Mouse (Mus musculus) CD8-positive naive resting alpha-beta T cell, adult 2 months (primary cell): ENCODE measurements around the gene Il17rc.
A peak's percentile ranks its signal among the peaks of the same experiment; 100 is the strongest.

Source experiments
- DNase-seq, 2 experiments: peaks; one replicate each; pipeline ENCODE4 v3.0.0; 2022; ENCODE audit warnings: low read depth in 2 of 2, low spot score in 2 of 2

The Il17rc gene

GRCm38 (mm10) chr6:113471297-113471936 lies at the start of gene Il17rc:
TSS of gene Il17rc (plus strand) at chr6:113471427.
- DNase-seq = no peak

- DNase-seq = no peak
Observed at GRCm38 (mm10) chr6:113423000-113423399, 48.2 kb upstream of the Il17rc start.

GRCm38 (mm10) chr6:113424187-113424586 lies 47.0 kb upstream of the Il17rc start:
- no peak for DNase-seq

GRCm38 (mm10) chr6:113426696-113427095 lies 44.5 kb upstream of the Il17rc start:
- DNase-seq = no peak

DNA sequence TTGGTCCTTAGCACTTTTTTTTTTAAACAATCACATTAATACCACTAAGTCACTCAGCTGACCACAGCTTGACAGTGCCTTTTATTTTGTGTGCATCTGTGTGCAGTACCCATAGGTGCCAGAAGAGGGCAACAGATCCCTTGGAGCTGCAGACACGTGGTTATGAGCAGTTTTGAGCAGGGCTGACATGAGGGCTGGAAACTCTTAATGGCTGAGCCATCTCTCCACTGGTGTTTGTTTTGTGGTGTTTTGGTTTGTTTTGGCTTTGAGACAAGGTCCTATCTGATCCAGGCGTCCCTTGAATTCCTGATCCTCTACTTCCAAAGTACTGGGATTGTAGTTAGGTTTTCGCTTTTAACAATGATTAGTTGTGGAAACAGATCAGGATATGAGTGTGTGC lies 43.8 kb upstream of the Il17rc start:
- DNase-seq = peak; percentile 40 to 49

- no peak for DNase-seq
Observed at GRCm38 (mm10) chr6:113428006-113428405, 43.2 kb upstream of the Il17rc start.

DNA sequence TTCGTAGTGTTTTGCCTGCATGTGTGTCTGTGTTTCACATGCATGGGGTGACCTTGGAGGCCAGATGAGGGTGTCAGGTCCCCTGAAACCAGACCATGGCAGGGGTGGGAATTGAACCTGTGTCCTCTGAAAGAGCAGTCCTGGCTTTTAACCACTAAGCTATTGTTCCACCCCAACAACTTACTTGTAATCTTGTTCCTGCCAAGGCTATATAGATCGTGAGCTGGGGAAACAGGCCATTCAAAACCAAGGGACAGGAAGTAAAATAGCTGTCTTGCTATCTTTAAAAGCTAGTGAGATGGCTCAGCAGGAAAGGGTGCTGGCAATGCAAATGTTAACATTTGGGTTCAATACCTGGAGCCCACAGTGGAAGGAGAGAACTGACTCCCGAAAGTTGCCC lies 41.3 kb upstream of the Il17rc start:
- DNase-seq = no peak

GRCm38 (mm10) chr6:113430846-113431245 lies 40.4 kb upstream of the Il17rc start:
- no peak for DNase-seq

DNA sequence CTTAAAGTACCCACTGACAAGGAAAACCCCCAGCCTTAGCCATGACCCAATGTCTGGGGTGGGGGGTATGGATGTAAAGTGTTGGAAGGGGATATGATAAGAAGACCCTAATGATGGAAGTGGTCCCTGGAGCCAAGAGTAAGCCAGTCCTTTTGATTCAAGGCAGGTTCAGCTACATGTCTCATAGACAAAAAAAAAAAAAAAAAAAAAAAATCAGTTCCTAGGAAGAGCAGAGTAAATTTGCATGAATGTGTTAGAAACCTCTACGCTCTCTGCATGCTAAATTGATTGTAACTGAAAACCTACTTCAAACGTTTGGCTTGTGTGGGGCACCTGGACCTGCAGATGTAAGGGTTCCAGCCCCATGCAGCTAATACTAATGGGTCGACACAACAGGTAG lies 39.4 kb upstream of the Il17rc start:
- DNase-seq = no peak

DNA sequence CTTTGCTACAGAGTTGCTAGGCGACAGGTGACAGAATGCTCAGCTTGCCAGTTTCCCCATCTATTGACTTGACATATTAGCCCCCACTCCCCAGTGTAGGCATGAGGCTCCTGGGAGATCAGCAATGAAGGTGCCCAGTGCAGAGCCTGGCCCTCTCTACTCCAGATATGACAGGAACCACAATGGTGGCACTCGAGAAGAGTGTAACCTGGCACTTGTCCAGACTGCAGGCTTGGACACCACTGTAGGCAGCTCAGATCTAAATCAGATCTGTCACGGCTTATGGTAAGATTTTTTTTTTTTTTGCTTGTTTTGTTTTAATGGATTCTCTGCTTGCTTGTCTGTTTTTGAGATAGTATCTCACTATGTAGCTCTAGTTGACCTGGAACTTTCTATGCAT lies 37.6 kb upstream of the Il17rc start:
- DNase-seq = no peak

DNA sequence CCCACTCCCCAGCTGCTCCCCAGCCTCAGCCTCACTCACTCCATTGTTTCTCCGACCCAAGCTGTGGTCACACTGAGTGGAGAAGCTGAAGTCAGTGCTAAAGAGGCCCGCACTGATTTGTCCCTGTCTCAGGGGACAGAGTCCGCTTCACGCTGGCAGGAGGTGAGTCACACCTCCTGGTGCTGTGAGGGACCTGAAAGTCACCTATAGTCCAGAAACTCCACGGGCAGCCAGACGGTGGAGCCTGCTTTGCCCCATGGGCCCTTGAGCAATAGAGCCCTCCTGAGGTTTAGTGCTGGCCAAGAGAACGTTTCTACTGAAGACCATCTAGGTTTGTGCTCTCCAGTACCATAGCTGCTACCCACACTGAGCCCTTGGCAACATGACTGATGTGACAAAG lies 36.5 kb upstream of the Il17rc start:
- no peak for DNase-seq

- no peak for DNase-seq
Observed at GRCm38 (mm10) chr6:113435664-113436205, 35.5 kb upstream of the Il17rc start, which contains the start of gene Cidec. TSS of gene Cidec (minus strand) at chr6:113435760.

GRCm38 (mm10) chr6:113437135-113437534 lies 34.1 kb upstream of the Il17rc start:
- DNase-seq = no peak

DNA sequence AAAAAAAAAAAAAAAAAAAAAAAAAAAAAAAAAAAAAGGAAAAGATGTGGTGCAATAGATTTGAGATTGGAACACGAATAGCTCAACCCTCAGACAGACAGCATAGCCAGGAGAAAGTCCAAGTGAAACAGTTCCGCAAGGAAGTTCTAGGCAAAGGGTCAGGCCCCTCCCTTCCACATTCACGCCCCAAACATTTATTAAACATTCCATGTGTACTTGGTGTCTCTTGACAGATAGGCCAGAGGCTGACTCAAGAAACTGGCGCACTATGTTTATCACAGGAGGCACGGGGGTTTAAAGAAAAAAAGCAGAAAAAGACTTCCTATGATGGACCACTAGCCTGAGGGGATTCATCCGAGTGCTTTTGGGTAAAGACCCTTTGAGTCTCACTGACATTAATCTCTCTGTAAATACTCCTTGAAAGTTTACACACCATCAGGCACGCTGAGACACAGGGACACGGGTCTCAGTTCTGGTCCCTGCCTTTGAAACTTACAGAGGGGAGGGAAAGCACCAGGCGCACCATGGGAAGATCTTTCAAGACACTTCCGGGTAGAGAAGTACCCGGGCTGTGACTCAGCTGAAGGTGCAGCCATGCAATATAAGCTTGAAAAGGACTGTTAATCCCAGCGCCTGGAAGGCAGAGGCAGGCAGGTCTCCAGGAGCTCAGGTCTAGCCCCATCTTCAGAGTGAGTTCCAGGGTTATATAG lies 32.4 kb upstream of the Il17rc start:
- DNase-seq = no peak

GRCm38 (mm10) chr6:113440686-113441085 lies 30.5 kb upstream of the Il17rc start:
- DNase-seq = no peak

GRCm38 (mm10) chr6:113441147-113441680 lies 30.0 kb upstream of the Il17rc start:
- peak; percentile 63 to 74 for DNase-seq

GRCm38 (mm10) chr6:113442087-113442441 lies 29.2 kb upstream of the Il17rc start:
- DNase-seq = no peak

DNA sequence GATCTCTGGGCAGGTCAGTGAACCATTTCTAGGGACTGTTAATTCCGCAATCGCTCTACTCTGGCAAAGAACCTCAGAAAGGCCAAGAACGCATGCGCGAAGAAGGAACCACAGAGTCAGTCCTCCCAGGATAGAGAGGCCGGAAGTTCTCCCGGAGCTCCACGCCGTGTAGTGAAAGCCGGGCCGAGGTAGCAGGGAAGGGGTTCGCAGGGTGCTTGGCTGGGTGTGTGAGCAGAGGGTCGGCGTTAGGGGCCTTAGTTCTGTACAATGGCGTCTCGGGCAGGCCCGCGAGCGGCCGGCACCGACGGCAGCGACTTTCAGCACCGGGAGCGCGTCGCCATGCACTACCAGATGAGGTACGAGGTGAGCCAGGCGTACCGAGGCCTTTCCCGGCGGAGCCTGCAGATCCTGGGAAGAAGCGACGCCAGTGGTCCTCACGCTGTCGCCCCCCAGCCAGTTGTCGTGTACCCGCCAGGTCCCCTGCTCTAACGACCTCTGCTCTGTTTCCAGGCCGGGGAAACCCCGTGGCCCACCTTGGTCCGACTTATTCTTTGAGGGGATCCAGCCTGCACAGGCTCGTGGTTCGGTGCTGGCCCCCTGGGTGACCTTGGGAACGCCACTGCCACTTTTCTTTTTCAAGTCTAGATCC lies 28.7 kb upstream of the Il17rc start, which contains the start of gene Jagn1:
TSS of gene Jagn1 (plus strand) at position 128 of the 649 bp plus-strand sequence.
- peak; percentile 90 to 95 for DNase-seq

DNA sequence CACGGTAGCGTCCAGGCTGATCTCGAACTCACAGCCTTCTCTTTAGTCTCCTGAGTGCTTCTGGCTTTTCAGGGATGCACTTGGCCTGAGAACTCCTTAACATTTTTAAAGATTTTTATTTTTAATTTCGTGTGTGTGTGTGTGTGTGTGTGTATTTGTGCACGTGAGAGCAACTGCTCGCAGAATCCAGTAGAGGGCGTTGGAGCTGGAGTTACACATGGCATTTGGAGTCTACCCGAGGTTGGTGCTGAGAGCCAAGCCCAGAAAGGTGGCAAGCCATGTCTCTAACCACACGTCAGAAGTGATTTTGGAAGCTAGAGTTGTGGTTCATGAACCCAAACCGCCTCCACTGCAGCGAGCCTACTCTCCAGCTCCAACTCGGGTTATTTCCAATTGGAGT lies 28.1 kb upstream of the Il17rc start:
- peak; percentile 5 to 12 for DNase-seq

GRCm38 (mm10) chr6:113444207-113444965 lies 26.8 kb upstream of the Il17rc start:
- DNase-seq = no peak

GRCm38 (mm10) chr6:113447639-113448038 lies 23.6 kb upstream of the Il17rc start:
- no peak for DNase-seq
